Mouse (Mus musculus): ENCODE measurements around the gene Tmem176a.

Gene Tmem176a

DNA sequence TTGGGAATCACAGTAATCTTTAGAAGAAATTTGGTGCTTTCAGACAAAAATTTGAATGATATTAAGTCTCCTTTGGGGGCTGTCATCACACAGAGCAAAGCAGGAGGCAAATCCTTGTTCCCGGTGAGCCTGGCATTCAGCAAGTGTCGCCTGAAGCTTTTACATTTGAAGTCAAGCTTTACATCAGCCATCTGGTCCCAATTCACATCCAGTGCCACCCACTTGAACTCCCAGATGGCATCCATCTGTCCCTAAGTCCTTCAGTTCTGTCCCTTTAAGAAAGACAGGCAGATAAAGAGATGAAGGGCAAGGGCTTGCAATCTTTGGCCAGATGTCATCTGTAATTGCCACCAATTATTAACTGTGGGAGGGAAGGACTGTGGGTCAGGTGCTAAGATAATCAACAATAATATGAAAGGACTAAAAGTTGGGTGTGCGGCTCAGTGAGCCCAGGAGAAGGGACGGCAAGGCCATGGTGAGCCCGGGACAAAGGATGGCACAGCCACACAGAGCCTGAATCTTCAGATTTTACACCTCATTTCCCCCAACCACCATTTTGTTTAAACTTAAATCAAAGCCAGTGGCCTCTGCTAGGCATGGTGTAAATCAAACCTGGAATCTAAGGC is 35.9 kb downstream of the Tmem176a start:
- DNase-seq (ENCODE audit: low read depth in 1 of 2, low spot score in 2 of 2) = no peak

DNA sequence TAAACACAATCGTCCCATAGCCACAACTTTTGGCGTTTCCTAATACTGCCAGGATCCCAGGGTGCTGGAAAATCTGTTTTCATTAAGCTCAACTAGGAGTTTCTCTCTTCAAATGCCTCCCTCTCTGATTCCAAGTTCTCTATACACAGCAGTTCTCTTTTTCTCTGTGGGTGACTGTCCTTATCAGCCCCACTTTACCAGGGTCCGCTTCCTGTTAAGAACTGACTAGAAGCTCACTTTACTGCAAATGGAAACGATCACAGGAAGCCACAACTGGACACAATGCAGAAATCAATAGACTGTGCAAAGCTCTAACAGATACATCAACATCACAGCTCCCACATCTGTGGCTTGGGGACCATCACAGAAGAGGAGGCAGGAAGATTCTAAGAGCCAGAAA is 53.5 kb downstream of the Tmem176a start:
- no peak for DNase-seq (ENCODE audit: low read depth in 1 of 2, low spot score in 2 of 2)

DNA sequence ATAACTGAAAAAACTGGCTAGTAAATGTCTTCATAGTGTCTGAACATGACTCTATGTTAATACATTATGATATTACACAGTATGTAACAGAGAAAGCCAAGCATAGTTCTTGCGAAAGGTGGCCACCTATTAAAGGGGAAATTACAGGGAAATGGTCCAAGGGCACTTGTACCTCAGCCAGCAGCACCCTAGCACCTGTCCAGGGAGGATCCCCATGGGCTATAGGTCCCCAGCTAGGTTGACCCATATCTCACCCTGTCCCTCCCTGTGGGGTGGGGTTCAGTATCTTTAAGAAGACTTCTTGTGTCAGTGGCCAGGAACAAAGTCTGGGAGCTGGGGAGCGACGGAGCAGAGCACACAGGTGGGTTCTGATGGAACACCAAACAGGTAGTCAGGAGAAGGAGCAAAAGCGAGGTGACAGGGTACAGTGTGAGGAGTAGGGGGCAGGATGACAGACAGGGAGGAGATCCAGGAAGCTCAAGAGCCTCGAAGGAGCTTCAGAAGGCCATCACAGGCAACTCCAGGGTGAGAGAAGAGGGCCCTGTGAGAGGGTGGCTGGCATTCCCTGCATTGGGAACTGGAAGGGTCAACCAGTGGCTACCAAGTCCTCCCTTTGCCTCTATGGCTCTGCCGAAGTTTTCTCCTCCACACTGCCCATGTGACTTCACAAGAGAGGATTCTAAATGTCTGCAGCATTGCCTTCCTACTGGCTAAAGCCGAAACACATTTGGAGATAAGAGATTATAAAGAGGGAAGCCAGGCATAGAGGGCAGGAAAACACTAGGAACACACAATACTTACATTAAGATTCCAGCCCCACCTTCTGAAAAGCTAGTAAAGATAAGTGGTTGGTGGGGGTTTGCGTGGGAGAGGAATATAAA is 54.5 kb downstream of the Tmem176a start:
- DNase-seq (ENCODE audit: low read depth in 1 of 2, low spot score in 2 of 2) = no peak

DNA sequence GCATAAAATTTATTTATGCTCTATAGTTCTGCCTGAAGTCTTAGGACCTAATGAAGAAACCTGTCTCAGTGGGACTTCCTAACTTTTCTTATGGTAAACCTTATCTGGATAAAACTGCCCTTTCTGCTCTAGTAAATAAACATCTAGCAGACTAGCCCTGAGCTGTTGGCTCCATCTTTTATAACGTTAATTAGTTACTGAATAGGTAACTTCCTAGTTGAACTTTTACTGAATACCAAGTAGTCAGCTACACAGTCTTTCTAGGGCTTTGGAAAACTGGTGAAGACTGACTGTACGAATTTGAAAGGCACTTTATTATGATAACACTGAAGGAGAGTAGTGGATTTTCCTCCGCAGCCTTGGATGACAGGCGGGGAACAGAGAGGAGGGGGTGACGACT is 55.2 kb downstream of the Tmem176a start:
- DNase-seq (ENCODE audit: low read depth in 1 of 2, low spot score in 2 of 2) = no peak
